Mouse (Mus musculus) liver, embryonic 13.5 days (tissue): Measurements from ENCODE around the gene Ccdc88a. TPM values are rescaled to one million over a fixed set of nuclear protein-coding genes. Genes with fewer than 3 reads are reported as not detected.

Source experiments
- polyA plus RNA-seq: library from polyadenylated mRNA; unstranded; fragments of >200 nt; fragmentation: Nextera tagmentation; extraction: Ambion mirVana; gene quantifications from 2 replicates; pipeline ENCODE4 v1.2.1, GENCODE M21; 2015

Ccdc88a gene
- polyA plus RNA-seq, 1 experiment from 2014 or later: 5.2 TPM

Other genes with a start within 250 kb of the Ccdc88a start
- 38.4 and 47.5 TPM in 2 replicates for gene Pnpt1, start 242.9 kb upstream of the Ccdc88a start, polyA plus RNA-seq
- gene Ppp4r3b, start 200.8 kb upstream of the Ccdc88a start, polyA plus RNA-seq: 48.7 and 67.6 TPM in 2 replicates
- gene Cfap36, start 126.2 kb upstream of the Ccdc88a start, polyA plus RNA-seq: 18.9 and 20.8 TPM in 2 replicates
- gene Prorsd1, start 141.4 kb downstream of the Ccdc88a start, polyA plus RNA-seq: 25.0 and 29.8 TPM in 2 replicates
- 29.3 and 32.5 TPM in 2 replicates for gene Mtif2, start 152.8 kb downstream of the Ccdc88a start, polyA plus RNA-seq
- gene Clhc1, start 174.3 kb downstream of the Ccdc88a start, polyA plus RNA-seq: 0.05 and 0.07 TPM in 2 replicates
- 964 and 1,016 TPM in 2 replicates for gene Rps27a, start 174.5 kb downstream of the Ccdc88a start, polyA plus RNA-seq